Mouse (Mus musculus): Measurements from ENCODE around the gene Xylt2. TPM values are rescaled to one million over a fixed set of nuclear protein-coding genes. Genes with fewer than 3 reads are reported as not detected.

Xylt2 gene
- polyA plus RNA-seq, 1 experiment from 2014 or later = 31.5 TPM

GRCm38 (mm10) chr11:94680639-94681038 is 3.3 kb upstream of the Xylt2 start:
- peak; percentile 16; the same call in 1 of the 2 replicates for TF ChIP-seq CTCF (IDR thresholded peaks at IDR 0.05; ENCODE audit: low read depth)
- Histone ChIP-seq H3K9ac (no peak overlapping the region), H3K9me3 (ENCODE audit: low read depth, low read length) (no peaks in the 10 kb centered on the region), H3K4me3 (ENCODE audit: low read depth, low read length) (no peak overlapping the region), H3K4me1 (ENCODE audit: insufficient read depth) (peaks cover 5% of the 10 kb centered on the region; the same call in 1 of the 2 replicates), H3K27ac (ENCODE audit: low read depth) (no peak overlapping the region), H3K27me3 (ENCODE audit: insufficient read depth, low read length) (no peaks in the 10 kb centered on the region), H3K36me3 (ENCODE audit: insufficient read depth) (no peaks in the 10 kb centered on the region), H3K4me2 (no peak overlapping the region)
- DNase-seq (no peak), ATAC-seq (ENCODE audit: insufficient read depth) (no peak)

- H3K27ac ChIP-seq (ENCODE audit: low read depth) = no peak overlapping the region
- H3K36me3 ChIP-seq (ENCODE audit: insufficient read depth) = no peaks in the 10 kb centered on the region; the same call in 1 of the 2 replicates
- H3K4me2 ChIP-seq = peak overlapping the region; percentile 88
- 29% methylated on average over 15 of the region's 15 CpGs for WGBS
- ATAC-seq (ENCODE audit: insufficient read depth) (no peak), DNase-seq (no peak)
- no peaks in the 10 kb centered on the region for H3K9me3 ChIP-seq (ENCODE audit: low read depth, low read length)
- peak overlapping the region; percentile 95 for H3K9ac ChIP-seq
- TF ChIP-seq CTCF (IDR thresholded peaks at IDR 0.05; ENCODE audit: low read depth) = no peak
- peak overlapping the region; percentile 96 for H3K4me3 ChIP-seq (ENCODE audit: low read depth, low read length)
- H3K27me3 ChIP-seq (ENCODE audit: insufficient read depth, low read length) = no peaks in the 10 kb centered on the region
- peaks cover 5% of the 10 kb centered on the region; the same call in 1 of the 2 replicates for H3K4me1 ChIP-seq (ENCODE audit: insufficient read depth)
Observed at GRCm38 (mm10) chr11:94677607-94678145, 361 bp upstream of the Xylt2 start.

- no peak for TF ChIP-seq CTCF (IDR thresholded peaks at IDR 0.05; ENCODE audit: low read depth)
- Histone ChIP-seq H3K27ac (ENCODE audit: low read depth) (peak overlapping the region; percentile 85; the same call in 1 of the 2 replicates), H3K4me3 (ENCODE audit: low read depth, low read length) (peak overlapping the region; percentile 96)
Observed at GRCm38 (mm10) chr11:94676308-94676707, 1.0 kb downstream of the Xylt2 start.

GRCm38 (mm10) chr11:94675446-94675845 is 1.9 kb downstream of the Xylt2 start:
- peaks cover 4% of the 10 kb centered on the region; the same call in 1 of the 2 replicates for H3K36me3 ChIP-seq (ENCODE audit: insufficient read depth)
- no peak overlapping the region for H3K27ac ChIP-seq (ENCODE audit: low read depth)
- no peak for DNase-seq
- no peak overlapping the region for H3K4me3 ChIP-seq (ENCODE audit: low read depth, low read length)
- WGBS = 60% methylated on average over 5 of the region's 5 CpGs
- H3K9me3 ChIP-seq (ENCODE audit: low read depth, low read length) = no peaks in the 10 kb centered on the region
- no peaks in the 10 kb centered on the region for H3K27me3 ChIP-seq (ENCODE audit: insufficient read depth, low read length)
- TF ChIP-seq CTCF (IDR thresholded peaks at IDR 0.05; ENCODE audit: low read depth) = peak; percentile 16; the same call in 1 of the 2 replicates
- peak overlapping the region; percentile 88 for H3K4me2 ChIP-seq
- no peak for ATAC-seq (ENCODE audit: insufficient read depth)
- no peak overlapping the region for H3K9ac ChIP-seq
- peaks cover 5% of the 10 kb centered on the region; the same call in 1 of the 2 replicates for H3K4me1 ChIP-seq (ENCODE audit: insufficient read depth)

More at GRCm38 (mm10) chr11:94676308-94676707, 1.0 kb downstream of the Xylt2 start:
- peaks cover 5% of the 10 kb centered on the region; the same call in 1 of the 2 replicates for H3K4me1 ChIP-seq (ENCODE audit: insufficient read depth)
- DNase-seq (no peak), ATAC-seq (ENCODE audit: insufficient read depth) (no peak)
- no peaks in the 10 kb centered on the region; the same call in 1 of the 2 replicates for H3K36me3 ChIP-seq (ENCODE audit: insufficient read depth)
- H3K27me3 ChIP-seq (ENCODE audit: insufficient read depth, low read length) = no peaks in the 10 kb centered on the region
- peak overlapping the region; percentile 88 for H3K4me2 ChIP-seq
- WGBS = 39% methylated on average over 4 of the region's 4 CpGs
- H3K9ac ChIP-seq = peak overlapping the region; percentile 95
- H3K9me3 ChIP-seq (ENCODE audit: low read depth, low read length) = no peaks in the 10 kb centered on the region

- H3K27me3 ChIP-seq (ENCODE audit: insufficient read depth, low read length) = no peaks in the 10 kb centered on the region
- DNase-seq = no peak
- H3K9me3 ChIP-seq (ENCODE audit: low read depth, low read length) = no peaks in the 10 kb centered on the region
- no peak for TF ChIP-seq CTCF (IDR thresholded peaks at IDR 0.05; ENCODE audit: low read depth)
- H3K4me2 ChIP-seq = peak overlapping the region; percentile 88
- 72% methylated on average over 5 of the region's 5 CpGs for WGBS
- H3K4me1 ChIP-seq (ENCODE audit: insufficient read depth) = peaks cover 5% of the 10 kb centered on the region; the same call in 1 of the 2 replicates
- no peak overlapping the region for H3K27ac ChIP-seq (ENCODE audit: low read depth)
- no peak overlapping the region for H3K9ac ChIP-seq
- no peak overlapping the region for H3K4me3 ChIP-seq (ENCODE audit: low read depth, low read length)
- peaks cover 8% of the 10 kb centered on the region for H3K36me3 ChIP-seq (ENCODE audit: insufficient read depth)
- no peak for ATAC-seq (ENCODE audit: insufficient read depth)
Observed at GRCm38 (mm10) chr11:94674984-94675383, 2.3 kb downstream of the Xylt2 start.

GRCm38 (mm10) chr11:94665281-94665680 is 12.0 kb downstream of the Xylt2 start:
- ATAC-seq (ENCODE audit: insufficient read depth) (no peak), DNase-seq (no peak)
- H3K4me3 ChIP-seq (ENCODE audit: low read depth, low read length) = no peak overlapping the region
- H3K27me3 ChIP-seq (ENCODE audit: insufficient read depth, low read length) = no peaks in the 10 kb centered on the region
- no peak for TF ChIP-seq CTCF (IDR thresholded peaks at IDR 0.05; ENCODE audit: low read depth)
- WGBS = 94% methylated on average over 6 of the region's 6 CpGs
- no peaks in the 10 kb centered on the region for H3K9me3 ChIP-seq (ENCODE audit: low read depth, low read length)
- H3K4me2 ChIP-seq = no peak overlapping the region
- no peak overlapping the region for H3K27ac ChIP-seq (ENCODE audit: low read depth)
- no peak overlapping the region for H3K9ac ChIP-seq
- peaks cover 93% of the 10 kb centered on the region for H3K36me3 ChIP-seq (ENCODE audit: insufficient read depth)
- no peaks in the 10 kb centered on the region for H3K4me1 ChIP-seq (ENCODE audit: insufficient read depth)

GRCm38 (mm10) chr11:94661344-94661743 is 16.0 kb downstream of the Xylt2 start:
- H3K4me2 ChIP-seq = no peak overlapping the region
- no peak for TF ChIP-seq CTCF (IDR thresholded peaks at IDR 0.05; ENCODE audit: low read depth)
- no peak for ATAC-seq (ENCODE audit: insufficient read depth)
- no peak overlapping the region for H3K27ac ChIP-seq (ENCODE audit: low read depth)
- no peaks in the 10 kb centered on the region for H3K4me1 ChIP-seq (ENCODE audit: insufficient read depth)
- no peak for DNase-seq
- H3K4me3 ChIP-seq (ENCODE audit: low read depth, low read length) = no peak overlapping the region
- no peaks in the 10 kb centered on the region for H3K9me3 ChIP-seq (ENCODE audit: low read depth, low read length)
- peaks cover 85% of the 10 kb centered on the region for H3K36me3 ChIP-seq (ENCODE audit: insufficient read depth)
- 42% methylated on average over 1 of the region's 1 CpGs for WGBS
- no peaks in the 10 kb centered on the region for H3K27me3 ChIP-seq (ENCODE audit: insufficient read depth, low read length)
- H3K9ac ChIP-seq = no peak overlapping the region
